Mouse (Mus musculus) erythroblast, embryonic 14.5 days (primary cell): ENCODE results near the gene Ddb2. TPM values are rescaled to one million over a fixed set of nuclear protein-coding genes. Genes with fewer than 3 reads are reported as not detected.
"Not testable (repeated sequence)": the region's sequence is repeated elsewhere in the genome, so short reads cannot be mapped to it uniquely, and the experiment has no call there.

Experiments
- H3K27me3 ChIP-seq: 2 replicates; pipeline ENCODE4 v1.6.1; 2012; ENCODE audit warnings: inconsistent platforms; ENCODE audit not compliant: control insufficient read depth
- H3K36me3 ChIP-seq: 2 replicates; pipeline ENCODE4 v1.6.1; 2012; ENCODE audit warnings: mild to moderate bottlenecking, inconsistent platforms; ENCODE audit not compliant: control insufficient read depth
- H3K4me1 ChIP-seq: 2 replicates; pipeline ENCODE4 v1.6.1; 2012; ENCODE audit warnings: inconsistent platforms; ENCODE audit not compliant: control insufficient read depth
- H3K4me3 ChIP-seq: replicated peaks from 2 replicates; pipeline ENCODE3; 2012; ENCODE audit warnings: moderate library complexity, mild to moderate bottlenecking, inconsistent platforms
- H3K9me3 ChIP-seq: 2 replicates; pipeline ENCODE4 v1.6.1; 2012; ENCODE audit warnings: low read length, inconsistent platforms, mixed read lengths; ENCODE audit not compliant: control insufficient read depth
- GATA1 ChIP-seq: IDR thresholded peaks from 2 replicates; pipeline ENCODE4 v1.6.1; 2012; ENCODE audit warnings: low read length, inconsistent platforms, mixed read lengths
- TAL1 ChIP-seq: IDR thresholded peaks from 3 replicates; pipeline ENCODE4 v1.6.1; 2012; ENCODE audit warnings: low read length, inconsistent platforms, mixed read lengths
- polyA plus RNA-seq: library from polyadenylated mRNA; stranded (reverse); fragments of >175 nt; gene quantifications from 2 replicates; pipeline ENCODE4 v1.2.3, GENCODE M21; 2012

The Ddb2 gene
- polyA plus RNA-seq, 1 experiment: 0.06 TPM

GRCm38 (mm10) chr2:91237511-91238080 is 814 bp upstream of the Ddb2 start:
- TF ChIP-seq GATA1: peak; percentile 44; the same call in 1 of the 2 replicates
- Histone ChIP-seq H3K4me1 (peaks cover 22% of the 10 kb centered on the region), H3K36me3 (peaks cover 15% of the 10 kb centered on the region), H3K4me3 (peak overlapping the region; percentile 64)
- not testable (repeated sequence) for H3K27me3 ChIP-seq, H3K9me3 ChIP-seq

- Histone ChIP-seq H3K4me3 (no peak overlapping the region), H3K27me3 (no peaks in the 10 kb centered on the region), H3K4me1 (no peaks in the 10 kb centered on the region), H3K9me3 (no peaks in the 10 kb centered on the region), H3K36me3 (peaks cover 18% of the 10 kb centered on the region)
- TF ChIP-seq GATA1 (no peak), TAL1 (no peak)
Observed at GRCm38 (mm10) chr2:91229735-91230134, 7.0 kb downstream of the Ddb2 start.

GRCm38 (mm10) chr2:91223614-91224013 is 13.2 kb downstream of the Ddb2 start:
- H3K27me3 ChIP-seq: no peaks in the 10 kb centered on the region
- no peak for TF ChIP-seq TAL1
- TF ChIP-seq GATA1: no peak
- no peaks in the 10 kb centered on the region for H3K9me3 ChIP-seq
- no peak overlapping the region for H3K4me3 ChIP-seq
- no peaks in the 10 kb centered on the region for H3K4me1 ChIP-seq
- no peaks in the 10 kb centered on the region for H3K36me3 ChIP-seq

GRCm38 (mm10) chr2:91220501-91220900 is 16.3 kb downstream of the Ddb2 start:
- Histone ChIP-seq H3K9me3 (no peaks in the 10 kb centered on the region), H3K4me3 (no peak overlapping the region), H3K36me3 (peaks cover 15% of the 10 kb centered on the region), H3K27me3 (no peaks in the 10 kb centered on the region), H3K4me1 (no peaks in the 10 kb centered on the region)
- no peak for TF ChIP-seq GATA1
- no peak for TF ChIP-seq TAL1

DNA sequence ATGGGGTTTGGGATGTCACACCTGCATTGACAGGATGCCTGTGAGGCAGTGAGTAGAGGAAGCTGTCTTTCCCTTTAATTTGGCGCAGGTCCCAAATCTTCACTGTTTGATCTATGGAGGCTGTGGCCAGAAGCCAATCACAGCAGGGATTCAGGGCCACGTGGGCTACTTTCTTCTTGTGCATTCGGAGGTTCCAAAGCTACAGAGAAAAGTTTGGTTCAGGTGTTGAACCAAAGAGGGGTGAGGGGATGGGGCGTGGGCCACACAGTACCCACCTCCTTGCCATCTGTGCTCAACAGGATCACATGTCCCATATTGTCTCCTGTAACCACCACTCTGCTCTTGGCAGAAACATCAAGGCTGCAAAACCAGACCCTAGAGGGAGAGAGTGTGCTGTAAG is 19.8 kb downstream of the Ddb2 start:
- Histone ChIP-seq H3K9me3 (no peaks in the 10 kb centered on the region), H3K4me3 (no peak overlapping the region), H3K36me3 (peaks cover 34% of the 10 kb centered on the region), H3K4me1 (no peaks in the 10 kb centered on the region), H3K27me3 (no peaks in the 10 kb centered on the region)
- TF ChIP-seq GATA1 (no peak), TAL1 (no peak)

- peaks cover 68% of the 10 kb centered on the region for H3K36me3 ChIP-seq
- TF ChIP-seq TAL1 (no peak), GATA1 (no peak)
- H3K4me3 ChIP-seq: no peak overlapping the region
- H3K9me3 ChIP-seq: no peaks in the 10 kb centered on the region
- no peaks in the 10 kb centered on the region for H3K27me3 ChIP-seq
- no peaks in the 10 kb centered on the region for H3K4me1 ChIP-seq
Observed at GRCm38 (mm10) chr2:91213311-91213710, 23.5 kb downstream of the Ddb2 start.

DNA sequence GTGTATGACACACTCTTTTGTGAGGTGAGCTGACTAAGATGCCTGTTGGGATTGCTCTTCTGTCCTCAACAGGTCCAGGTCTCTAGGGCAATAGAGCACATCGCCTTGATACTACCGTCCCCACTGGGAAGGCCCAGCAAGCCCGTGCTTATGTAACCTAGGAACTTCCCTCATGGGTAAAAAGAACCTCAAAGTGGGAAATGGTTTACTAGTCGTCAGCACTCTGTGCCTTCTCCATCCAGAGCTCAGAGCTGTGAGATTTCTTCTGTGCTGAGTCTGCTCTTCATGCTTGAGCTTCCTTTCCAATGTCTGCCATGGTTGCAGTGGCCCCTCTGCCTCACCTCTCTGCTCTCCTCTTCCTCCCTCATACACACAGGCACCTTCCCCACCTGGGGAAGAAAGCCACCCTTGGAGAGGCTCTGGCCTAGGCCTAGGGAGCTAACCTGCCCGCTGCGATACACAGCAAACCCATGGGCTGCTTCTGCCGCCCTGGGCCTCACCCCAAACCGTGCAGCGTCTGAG is 30.5 kb downstream of the Ddb2 start:
- H3K9me3 ChIP-seq: no peaks in the 10 kb centered on the region
- peaks cover 29% of the 10 kb centered on the region for H3K4me1 ChIP-seq
- H3K27me3 ChIP-seq: no peaks in the 10 kb centered on the region
- TF ChIP-seq GATA1 (no peak), TAL1 (no peak)
- no peak overlapping the region for H3K4me3 ChIP-seq
- peaks cover 54% of the 10 kb centered on the region for H3K36me3 ChIP-seq

- H3K9me3 ChIP-seq: no peaks in the 10 kb centered on the region
- H3K4me3 ChIP-seq: peak overlapping the region; percentile 85
- H3K36me3 ChIP-seq: peaks cover 26% of the 10 kb centered on the region
- H3K4me1 ChIP-seq: peaks cover 29% of the 10 kb centered on the region
- TF ChIP-seq GATA1 (no peak), TAL1 (no peak)
- H3K27me3 ChIP-seq: no peaks in the 10 kb centered on the region
Observed at GRCm38 (mm10) chr2:91202972-91203656, 33.7 kb downstream of the Ddb2 start.

DNA sequence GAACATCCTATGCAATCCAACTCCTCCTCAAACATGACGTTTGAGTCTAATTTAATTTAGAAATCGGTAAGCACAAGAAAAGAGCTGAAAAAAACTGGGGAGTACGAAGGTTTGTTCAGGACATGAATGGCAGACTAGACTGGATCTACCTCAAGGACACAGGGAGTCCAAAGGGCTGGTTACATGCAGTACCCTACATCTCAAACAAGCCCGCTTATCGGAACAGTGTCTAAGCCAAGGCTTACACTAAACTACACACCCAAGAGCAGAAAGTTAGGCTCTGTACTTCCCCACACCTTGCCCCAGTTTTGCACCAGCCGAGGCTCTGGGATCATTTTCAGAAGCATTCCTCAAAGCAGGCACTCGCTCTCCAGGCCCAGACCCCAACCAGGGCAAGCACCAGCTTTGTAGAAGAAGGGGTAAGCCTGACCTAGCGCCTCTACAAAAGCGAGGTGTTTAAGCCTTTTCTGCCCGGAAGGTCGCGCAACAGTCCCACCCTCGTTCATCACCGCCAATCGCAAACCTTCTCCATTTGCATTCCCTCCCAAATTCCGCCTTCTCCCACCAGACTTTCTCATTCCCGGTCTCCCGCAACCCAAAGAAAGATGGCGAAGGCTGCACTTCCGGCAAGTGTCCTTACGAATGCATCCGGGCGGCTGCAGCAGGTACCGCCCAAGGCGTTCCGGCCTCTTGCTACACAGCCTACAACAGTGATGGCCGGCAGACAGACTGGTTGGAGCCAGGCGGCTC is 34.4 kb downstream of the Ddb2 start, which contains the start of the genes Nr1h3 and Acp2:
Nr1h3 (minus strand) TSS at position 613 of the 750 bp plus-strand sequence.
Acp2 (plus strand) TSS at position 664 of the 750 bp plus-strand sequence.
- Histone ChIP-seq H3K36me3 (peaks cover 19% of the 10 kb centered on the region), H3K4me3 (peak within 1 kb of the TSS; percentile 85), H3K4me1 (peaks cover 29% of the 10 kb centered on the region), H3K27me3 (peaks cover 2% of the 10 kb centered on the region; the same call in 1 of the 2 replicates), H3K9me3 (no peaks in the 10 kb centered on the region)
- TF ChIP-seq GATA1 (no peak), TAL1 (no peak)
